Comparison of ENCODE assay signal across 8 mouse cellular contexts in genomic region chr14:60790103-60790502, GRCm38 (mm10). TPM values are rescaled to one million over a fixed set of nuclear protein-coding genes. Genes with fewer than 3 reads are reported as not detected.
DNase-seq lines count a peak whose midpoint lies in the region; TF ChIP-seq lines count a peak whose summit lies in the region.

No protein-coding gene starts in this region.

- H3K79me2 ChIP-seq in liver, adult 2 months (ENCODE audit: control insufficient read depth, insufficient read depth, low read length), result no peaks in the 10 kb centered on the region

- H3K27me3 ChIP-seq in liver, adult 2 months (ENCODE audit: control insufficient read depth, insufficient read depth, low read length), result no peaks in the 10 kb centered on the region

- peak; percentile 41 to 53 for DNase-seq in adrenal gland, adult 18-20 months (ENCODE audit: low spot score in 2 of 2)
- DNase-seq in adrenal gland, adult 8-10 months, result no peak
- DNase-seq in urinary bladder, postnatal 36 days (ENCODE audit: low spot score in 2 of 2), result peak; percentile 9 to 16
- no peak for DNase-seq in urinary bladder, adult 2 months (ENCODE audit: low spot score)
- DNase-seq in embryo, embryonic 11 days, result peak; percentile 77
- DNase-seq in induced T-regulatory cell, adult 2 months (ENCODE audit: low read depth), result peak; percentile 81
- peak; percentile 33 for DNase-seq in liver, adult 2 months (ENCODE audit: extremely low read depth, low read depth, low spot score)
- DNase-seq in retina, postnatal 7 days (ENCODE audit: low read depth, low spot score), result peak; percentile 40

- peak; percentile 74 for TF ChIP-seq CTCF in liver, adult 2 months (IDR thresholded peaks at IDR 0.05; ENCODE audit: low read depth, low read length)

- H3K36me3 ChIP-seq in liver, adult 2 months (ENCODE audit: control insufficient read depth, insufficient read depth, low read length), result peaks cover 8% of the 10 kb centered on the region

- no peak overlapping the region for H3K27ac ChIP-seq in liver, adult 2 months (replicated peaks; ENCODE audit: insufficient read depth, low read depth, low read length)

- TF ChIP-seq POLR2A in liver, adult 2 months (IDR thresholded peaks at IDR 0.05; ENCODE audit: extremely low read depth, insufficient read depth, low read length), result no peak

- no peak overlapping the region for H3K4me3 ChIP-seq in liver, adult 2 months (ENCODE audit: insufficient read depth, low read depth, low read length)

- H3K4me1 ChIP-seq in liver, adult 2 months (ENCODE audit: control insufficient read depth, insufficient read depth, low read length), result no peaks in the 10 kb centered on the region

- no peak overlapping the region for H3K9ac ChIP-seq in liver, adult 2 months (ENCODE audit: low read depth, low read length)

- WGBS in liver, adult 2 months, result 41% methylated on average over 3 of the region's 3 CpGs

RNA-seq across cellular contexts. Expression of gene Mipep, which starts 5.7 kb away (rescaled TPM):
- total RNA-seq in adrenal gland, adult 18-20 months (2021), result 10 to 100 TPM; 39.0 to 50.0 TPM
- 10 to 100 TPM; 38.3 to 40.6 (median 40.1) TPM for total RNA-seq in adrenal gland, adult 8-10 months (2022)
- polyA plus RNA-seq in urinary bladder, adult 2 months (2012; rRNA removed), result 11.7 and 11.9 TPM in 2 replicates
- 26.0 and 30.1 TPM in 2 replicates for total RNA-seq in liver, adult 2 months (2014; rRNA removed)
- 13.9 and 15.2 TPM in 2 replicates for polyA plus RNA-seq in liver, adult 2 months (2012; rRNA removed)

RNA-seq across cellular contexts. Expression of gene C1qtnf9, which starts 22.2 kb away (rescaled TPM):
- 1 to 10 TPM; 2.4 to 6.8 TPM for total RNA-seq in adrenal gland, adult 18-20 months (2021)
- total RNA-seq in adrenal gland, adult 8-10 months (2022), result 1 to 10 TPM; 2.3 to 6.0 (median 2.7) TPM
- 6.9 and 7.8 TPM in 2 replicates for polyA plus RNA-seq in urinary bladder, adult 2 months (2012; rRNA removed)
- total RNA-seq in liver, adult 2 months (2014; rRNA removed), result 0.34 and 0.46 TPM in 2 replicates
- 0.07 and 0.24 TPM in 2 replicates for polyA plus RNA-seq in liver, adult 2 months (2012; rRNA removed)

Comparison
In these comparisons a context has a peak if more than half of its experiments do, and no peak if none do; other contexts are left out.
1. DNase-seq: peak in adrenal gland, adult 18-20 months (2 of 2), urinary bladder, postnatal 36 days (2 of 2), embryo, embryonic 11 days (single experiment), induced T-regulatory cell, adult 2 months (single experiment), liver, adult 2 months (single experiment) and retina, postnatal 7 days (single experiment); none in adrenal gland, adult 8-10 months (single experiment) and urinary bladder, adult 2 months (single experiment).